Mouse (Mus musculus) thymus, adult 2 months (tissue): ENCODE measurements around the gene Gsn.

Experiments
- CTCF ChIP-seq: fragments of 200-500 bp; IDR thresholded peaks from 2 replicates; pipeline ENCODE4 v1.5.1; 2012; ENCODE audit warnings: mild to moderate bottlenecking, control low read depth, low read length, moderate library complexity, borderline replicate concordance; ENCODE audit not compliant: control insufficient read depth, poor library complexity, insufficient read depth; ENCODE audit errors: extremely low read depth
- POLR2A ChIP-seq: fragments of 200-500 bp; IDR thresholded peaks from 2 replicates; pipeline ENCODE4 v1.6.1; 2012; ENCODE audit warnings: mild to moderate bottlenecking, low read length, control low read depth, moderate library complexity; ENCODE audit not compliant: control insufficient read depth, poor library complexity, insufficient read depth; ENCODE audit errors: extremely low read depth

DNA sequence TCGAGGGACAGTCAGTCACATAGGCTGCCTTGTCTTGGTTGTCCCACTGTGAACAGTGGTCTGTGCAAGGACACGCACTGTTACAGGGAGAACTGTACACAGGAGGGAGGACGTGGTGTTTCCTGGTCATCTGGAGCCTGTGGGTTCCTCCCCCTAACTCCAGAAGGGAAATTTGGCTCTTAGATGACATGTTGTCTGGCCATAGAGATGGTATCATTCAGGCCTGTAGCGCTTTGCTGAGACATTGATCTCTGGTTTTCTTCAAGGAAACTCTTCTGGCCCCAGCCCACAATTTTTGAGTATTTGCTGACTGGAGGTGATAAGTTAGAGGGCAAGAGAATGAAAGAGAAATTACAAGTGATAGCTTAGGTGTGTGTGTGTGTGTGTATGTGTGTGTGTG, 2.4 kb downstream of the Gsn start:
- TF ChIP-seq CTCF = no peak
- no peak for TF ChIP-seq POLR2A
